Mouse (Mus musculus): ENCODE data around the gene Syce1.
"Not testable (repeated sequence)": the region's sequence is repeated elsewhere in the genome, so short reads cannot be mapped to it uniquely, and the experiment has no call there.

The Syce1 gene

DNA sequence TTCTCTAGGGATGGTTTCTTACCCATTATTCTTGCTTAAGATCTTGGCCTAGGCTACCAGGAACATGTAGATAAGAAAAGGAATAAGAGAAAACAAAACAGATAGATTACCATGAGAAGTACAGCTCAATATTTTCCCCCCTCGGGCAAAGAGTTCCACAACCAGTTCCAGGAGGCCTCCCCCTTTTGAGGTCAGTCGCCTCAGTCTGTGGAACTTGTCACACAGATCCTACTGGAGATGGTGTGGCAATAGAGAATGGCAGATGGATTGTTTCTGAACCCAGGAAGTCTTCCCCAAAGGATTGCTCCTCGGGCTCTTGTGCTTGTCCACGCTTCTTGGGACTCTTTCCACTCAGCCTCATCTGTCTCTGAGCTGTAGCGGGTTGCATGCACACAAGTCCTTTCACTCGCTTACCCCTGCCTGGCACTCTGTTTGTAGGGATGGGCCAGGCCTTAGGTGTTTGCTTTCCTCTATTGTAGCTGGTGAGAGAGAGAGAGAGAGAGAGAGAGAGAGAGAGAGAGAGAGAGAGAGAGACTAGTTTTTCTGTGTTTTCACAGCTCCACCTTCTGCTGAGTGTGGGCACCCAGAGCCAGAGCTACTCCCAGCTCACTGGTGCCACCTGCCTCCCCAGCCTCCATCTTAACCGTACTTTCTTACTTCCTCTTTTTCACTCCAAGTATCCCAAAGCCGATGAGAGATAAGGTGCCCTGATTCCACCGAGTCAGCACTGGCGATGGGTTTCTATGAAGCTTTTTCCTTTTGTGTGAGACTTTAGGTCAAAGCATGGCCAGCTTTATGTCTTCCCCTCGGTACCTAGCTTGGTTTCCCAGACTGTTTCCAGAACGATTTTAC is 21.5 kb downstream of the Syce1 start:
- DNase-seq (ENCODE audit: low read depth, low spot score) = no peak

DNA sequence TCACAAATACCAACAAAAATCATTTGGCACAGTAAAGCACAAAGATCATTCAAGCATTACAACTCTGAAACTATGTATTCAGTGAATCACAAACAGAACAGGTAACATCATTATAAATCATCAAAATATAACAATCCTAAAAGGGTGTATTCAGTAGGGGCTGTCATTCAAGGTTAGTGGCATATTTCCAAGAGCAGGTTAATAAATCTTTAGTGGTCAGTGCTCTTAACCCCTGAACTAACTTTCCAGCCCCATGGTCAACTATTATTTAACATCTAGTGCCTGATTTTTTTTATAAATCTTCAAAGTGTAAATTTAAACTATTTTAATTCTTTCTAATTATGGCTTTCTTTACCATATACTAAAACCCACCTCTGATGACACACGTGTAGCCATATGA is 22.3 kb downstream of the Syce1 start:
- not testable (repeated sequence) for DNase-seq (ENCODE audit: low read depth, low spot score)

- DNase-seq (ENCODE audit: low read depth, low spot score) = no peak
These were observed 24.1 kb downstream of the Syce1 start, which contains the start of gene Cyp2e1 for GRCm38 (mm10) chr7:140763447-140764020. Cyp2e1 (plus strand) TSS chr7:140763739.

GRCm38 (mm10) chr7:140760647-140761046 is 27.0 kb downstream of the Syce1 start:
- DNase-seq (ENCODE audit: low read depth, low spot score) = no peak

DNA sequence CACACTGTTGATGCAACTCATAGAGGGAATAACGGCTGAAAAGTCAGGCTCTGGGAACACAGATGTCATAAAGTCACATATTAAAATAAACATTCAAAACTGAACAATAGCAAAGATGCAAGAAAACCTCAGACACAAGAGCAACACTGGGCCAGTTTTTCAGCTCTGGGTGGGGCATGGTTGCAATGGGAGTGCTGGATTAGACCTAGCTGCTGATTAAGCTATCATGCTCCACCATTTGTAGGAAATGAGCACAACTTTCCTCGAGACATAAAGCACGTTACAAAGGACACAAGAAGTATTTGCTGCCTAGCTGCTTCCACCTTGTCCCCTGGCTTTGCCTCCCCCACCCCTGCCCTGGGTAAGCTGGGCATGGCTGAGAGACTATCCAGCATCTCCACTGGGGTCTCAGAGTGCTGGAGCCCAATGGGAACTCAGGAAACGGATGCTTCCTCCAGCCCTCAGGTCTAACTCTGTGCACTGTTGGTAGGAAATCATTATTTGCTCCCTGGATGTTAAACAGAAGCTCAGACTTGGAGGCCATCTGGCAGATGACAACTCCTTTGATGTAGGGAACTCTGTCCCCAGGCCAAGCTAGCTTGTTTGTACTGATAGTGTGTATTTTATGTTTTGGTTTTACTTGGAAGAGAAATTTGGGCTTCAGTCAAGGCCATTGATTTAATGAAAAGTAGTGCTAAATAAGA is 31.3 kb downstream of the Syce1 start:
- no peak for DNase-seq (ENCODE audit: low read depth, low spot score)

- DNase-seq (ENCODE audit: low read depth, low spot score) = no peak
These were observed 33.1 kb downstream of the Syce1 start for GRCm38 (mm10) chr7:140754556-140754955.

GRCm38 (mm10) chr7:140748827-140749160 is 38.9 kb downstream of the Syce1 start:
- no peak for DNase-seq (ENCODE audit: low read depth, low spot score)

- DNase-seq (ENCODE audit: low read depth, low spot score) = no peak
These were observed 39.4 kb downstream of the Syce1 start for GRCm38 (mm10) chr7:140748116-140748826.

- no peak for DNase-seq (ENCODE audit: low read depth, low spot score)
These were observed 40.2 kb downstream of the Syce1 start for GRCm38 (mm10) chr7:140747402-140747801.

- no peak for DNase-seq (ENCODE audit: low read depth, low spot score)
These were observed 54.5 kb downstream of the Syce1 start for GRCm38 (mm10) chr7:140733162-140733561.
